Mouse (Mus musculus): ENCODE measurements around the gene Sirt7.

GRCm38 (mm10) chr11:120582268-120582981, 42.6 kb downstream of the Sirt7 start:
- TF ChIP-seq GATA1 (IDR thresholded peaks at IDR 0.05; ENCODE audit: low read length) (no peak), TAL1 (IDR thresholded peaks at IDR 0.05; ENCODE audit: low read length) (no peak)

All from erythroblast, embryonic 14.5 days (primary cell).